Mouse (Mus musculus): ENCODE data around the gene Tff1.

The Tff1 gene

DNA sequence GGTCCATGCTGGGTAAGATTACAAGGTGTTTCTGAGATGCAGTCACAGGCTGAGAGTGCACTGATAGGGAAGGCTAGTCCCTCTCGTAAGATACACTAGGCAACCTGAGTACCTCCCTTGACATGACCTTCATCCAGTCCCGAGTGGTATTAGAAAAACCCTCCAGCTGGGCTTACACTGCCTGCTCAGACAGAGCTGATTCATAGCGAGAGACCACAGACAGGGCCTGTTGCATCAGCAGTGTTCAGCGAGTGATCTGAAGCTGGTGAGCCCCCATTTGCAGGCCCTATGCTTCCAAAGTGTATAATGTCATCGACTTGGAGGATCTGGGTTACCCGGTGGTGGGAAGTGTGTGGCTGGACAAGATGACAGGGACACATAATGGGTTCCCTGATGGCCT lies at the start of gene Tff1:
Tff1 (minus strand) TSS at position 151 of the 400 bp plus-strand sequence.
- DNase-seq (ENCODE audit: low spot score): no peak

DNA sequence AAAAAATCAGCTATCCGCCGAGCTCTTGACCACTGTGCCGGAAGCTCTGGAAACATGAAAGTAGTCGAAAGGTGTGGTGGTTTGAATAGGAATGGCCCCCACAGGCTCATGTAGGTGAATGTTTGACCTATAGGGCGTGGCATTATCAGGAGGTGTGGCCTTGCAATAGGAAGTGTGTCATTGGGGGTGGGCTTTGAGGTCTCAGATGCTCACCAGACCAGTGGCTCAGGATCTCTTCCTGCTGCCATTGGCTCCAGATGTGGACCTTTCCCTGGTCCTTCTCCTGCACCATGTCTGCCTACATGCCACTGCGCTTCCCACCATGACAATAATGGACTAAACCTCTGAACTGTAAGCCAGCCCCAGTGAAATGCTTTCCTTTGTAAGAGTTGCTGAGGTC lies 46.8 kb upstream of the Tff1 start:
- no peak for DNase-seq (ENCODE audit: low spot score)

DNA sequence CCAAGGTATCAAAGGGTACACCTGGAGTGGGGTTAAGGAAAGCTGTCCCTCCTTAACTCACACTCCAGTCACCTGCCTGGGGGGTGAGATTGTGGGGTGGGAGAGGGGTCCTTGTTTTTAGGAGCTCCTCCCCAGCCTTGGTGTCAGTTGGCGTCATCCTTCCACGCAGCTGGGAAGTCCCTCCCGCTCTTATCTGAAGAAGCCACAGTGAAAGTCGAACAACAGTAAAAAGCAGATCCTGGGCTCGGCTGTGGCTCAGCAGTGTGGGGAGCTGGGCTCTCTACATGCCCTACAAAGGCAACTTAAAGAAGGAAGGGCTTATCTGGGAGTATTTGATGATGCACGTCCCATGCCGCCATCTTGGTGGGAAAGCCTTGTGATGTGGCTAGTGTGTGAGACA lies 45.2 kb upstream of the Tff1 start:
- DNase-seq (ENCODE audit: low spot score): peak; percentile 67

DNA sequence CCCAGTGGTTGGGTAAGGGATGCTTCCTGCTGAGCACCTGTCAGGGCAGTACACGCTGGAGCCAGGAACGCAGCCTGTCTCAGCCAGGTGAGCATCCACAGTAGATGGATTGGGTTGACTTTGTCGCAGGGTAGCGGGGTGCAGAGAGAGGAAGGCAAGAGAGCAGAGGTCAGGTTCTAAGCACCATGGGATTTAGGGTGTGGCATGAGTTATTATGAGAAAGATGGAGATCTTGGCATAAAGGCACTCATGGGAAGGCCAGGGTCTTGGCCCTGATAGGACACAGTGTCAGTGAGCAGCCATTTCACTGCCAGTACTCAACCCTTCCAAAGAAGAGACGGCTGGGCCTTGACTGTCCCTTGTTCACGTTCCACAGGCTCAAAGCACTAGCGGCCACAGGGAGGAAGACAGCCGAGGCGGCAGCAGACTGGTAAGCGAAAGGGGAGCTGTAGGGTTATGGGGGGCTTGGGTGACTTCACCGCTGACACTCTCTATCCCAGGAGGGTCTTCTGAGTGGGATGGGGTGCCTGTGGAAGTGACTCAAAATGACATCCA lies 44.4 kb upstream of the Tff1 start:
- DNase-seq (ENCODE audit: low spot score): no peak

DNA sequence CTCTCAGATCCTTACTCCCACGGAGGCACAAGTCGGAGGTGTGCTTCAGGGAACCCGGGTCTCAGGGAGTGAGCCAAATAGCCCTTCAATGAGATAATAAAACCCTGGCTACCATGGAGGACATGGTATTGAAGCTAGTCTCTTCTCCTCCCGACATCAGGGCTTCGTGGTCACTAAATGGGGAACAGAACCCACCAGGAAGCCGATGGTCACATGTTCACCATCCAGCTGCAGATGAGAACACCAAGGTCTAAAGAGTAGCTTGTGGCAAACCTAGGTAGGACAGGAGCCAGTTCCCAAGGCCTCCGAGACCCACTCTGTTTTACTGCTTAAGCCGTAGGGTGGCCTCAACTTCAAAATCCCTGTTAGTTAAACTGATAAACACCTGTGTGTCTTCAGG lies 43.6 kb upstream of the Tff1 start:
- DNase-seq (ENCODE audit: low spot score): no peak

DNA sequence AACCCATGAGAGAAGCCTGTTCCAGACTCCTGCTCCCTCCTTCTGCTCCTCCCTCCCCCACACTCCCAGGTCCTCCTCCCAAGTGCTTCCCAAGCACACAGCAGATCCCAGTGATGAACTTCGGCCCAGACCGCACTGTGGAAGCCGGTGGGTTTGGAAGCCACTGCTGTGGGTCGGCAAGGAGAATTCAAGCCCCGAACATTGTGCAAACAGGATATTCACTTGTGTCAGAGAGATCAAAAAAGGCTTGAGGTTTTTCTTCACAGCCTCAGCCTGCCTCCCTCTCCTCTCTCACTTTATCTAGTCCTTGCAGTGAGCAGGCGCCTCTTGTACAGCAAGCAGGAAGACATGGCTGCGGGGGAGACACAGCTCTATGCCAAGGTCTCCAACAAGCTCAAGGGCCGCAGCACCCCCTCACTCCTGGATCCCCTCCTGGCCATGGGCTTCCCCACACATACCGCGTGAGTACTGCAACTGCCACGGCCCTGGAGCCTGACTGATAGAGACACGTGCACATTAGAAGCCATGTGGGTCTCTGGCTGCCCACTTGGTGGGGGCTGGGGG lies 42.8 kb upstream of the Tff1 start, which contains the start of gene Ubash3a:
Ubash3a (plus strand) TSS at position 103 of the 564 bp plus-strand sequence.
- DNase-seq (ENCODE audit: low spot score): peak; percentile 54

DNA sequence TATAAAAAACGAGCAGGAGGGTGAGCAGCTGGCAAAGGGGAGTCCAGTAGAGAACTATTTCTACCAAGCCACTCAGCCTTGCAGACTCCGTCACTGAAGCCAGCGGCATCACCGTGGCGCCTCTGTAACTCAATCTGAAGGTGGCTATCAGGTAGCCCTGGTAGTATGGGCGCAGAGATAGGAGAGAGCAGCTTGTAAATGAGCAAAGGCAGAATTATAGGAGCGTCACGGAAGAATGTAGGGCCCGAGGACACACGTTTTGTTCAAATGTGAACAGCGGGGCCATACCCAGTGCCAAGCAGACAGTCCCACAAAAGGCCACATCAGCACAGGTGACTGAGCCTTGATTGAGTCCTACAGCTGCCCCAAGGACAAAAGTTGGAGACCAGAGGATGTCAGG lies 33.8 kb upstream of the Tff1 start, which contains the start of gene Tmprss3:
Tmprss3 (minus strand) TSS at position 101 of the 400 bp plus-strand sequence.
- no peak for DNase-seq (ENCODE audit: low spot score)

DNA sequence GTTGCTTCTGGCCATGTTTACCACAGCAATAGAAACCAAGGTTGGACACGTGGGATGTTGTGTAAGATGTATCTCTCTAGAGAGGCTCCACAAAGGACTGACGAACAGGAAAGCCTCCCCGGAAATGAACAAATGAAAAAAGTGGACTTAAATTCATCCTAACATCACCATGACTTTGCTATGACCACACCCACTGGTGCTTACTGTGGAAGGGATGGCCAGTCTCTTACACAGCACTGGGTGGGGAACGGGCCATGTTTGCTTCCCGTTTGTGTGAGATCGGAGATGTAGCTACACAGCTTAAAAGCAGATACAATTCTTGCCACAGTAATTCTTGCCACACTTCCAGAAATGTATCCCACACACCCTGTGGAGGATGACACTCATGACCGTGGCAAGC lies 31.2 kb upstream of the Tff1 start:
- DNase-seq (ENCODE audit: low spot score): no peak

DNA sequence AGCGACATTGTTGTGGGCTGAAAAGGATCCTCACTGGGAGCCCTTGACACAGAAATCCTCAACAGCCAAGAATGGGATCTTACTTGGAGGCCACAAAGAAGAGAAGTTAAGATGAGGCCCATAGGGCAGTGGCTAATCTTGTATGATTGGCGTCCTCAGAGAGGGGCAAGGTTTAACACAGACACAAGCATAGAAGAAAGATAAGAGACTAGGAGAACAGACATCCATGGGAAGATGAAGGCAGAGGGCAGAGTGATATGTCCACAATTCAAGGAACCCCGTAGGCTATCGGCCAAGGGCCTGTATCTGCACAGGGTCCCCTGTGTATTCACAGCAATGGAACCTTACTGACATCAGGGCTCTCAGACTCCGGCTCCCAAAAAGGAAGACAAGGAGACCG lies 30.1 kb upstream of the Tff1 start:
- no peak for DNase-seq (ENCODE audit: low spot score)

DNA sequence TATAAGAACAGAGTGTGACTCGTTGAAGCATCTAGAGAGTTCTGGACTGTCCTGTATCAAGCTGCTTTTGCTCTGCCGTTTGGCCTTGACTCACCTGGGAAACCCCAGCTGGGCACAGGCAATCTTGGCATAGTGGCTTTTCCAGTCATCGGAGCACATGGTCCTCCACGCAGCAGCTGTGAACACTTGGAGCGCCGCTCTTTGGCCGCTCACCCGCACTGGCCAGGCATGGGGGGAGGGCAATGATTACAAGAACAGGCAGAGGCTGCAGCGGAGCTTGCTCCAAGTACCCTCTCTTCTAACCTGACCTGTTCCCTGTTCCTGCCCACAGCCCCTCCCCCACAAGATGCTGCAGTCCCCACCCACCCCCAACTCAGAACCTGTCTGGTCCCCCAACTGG lies 28.3 kb upstream of the Tff1 start:
- no peak for DNase-seq (ENCODE audit: low spot score)

DNA sequence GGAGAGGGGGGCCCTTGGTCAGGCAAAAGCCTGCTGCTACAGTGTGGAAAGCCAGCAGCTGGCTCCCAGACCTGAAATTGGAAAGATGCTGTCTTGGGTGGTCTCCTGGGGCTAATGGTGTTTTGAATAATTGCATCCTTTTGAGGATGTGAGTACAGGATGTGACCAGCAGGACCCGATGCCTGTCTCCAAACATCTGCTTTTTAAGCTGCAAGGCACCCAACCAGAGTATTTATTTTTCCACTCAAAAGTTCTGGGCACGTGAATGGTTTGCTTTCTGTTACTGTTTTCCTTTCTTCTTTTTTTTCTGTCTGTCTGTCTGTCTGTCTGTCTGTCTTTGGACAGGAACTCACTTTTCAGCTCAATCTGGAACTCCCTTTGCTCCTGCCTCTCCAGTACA lies 27.6 kb upstream of the Tff1 start:
- DNase-seq (ENCODE audit: low spot score): no peak

DNA sequence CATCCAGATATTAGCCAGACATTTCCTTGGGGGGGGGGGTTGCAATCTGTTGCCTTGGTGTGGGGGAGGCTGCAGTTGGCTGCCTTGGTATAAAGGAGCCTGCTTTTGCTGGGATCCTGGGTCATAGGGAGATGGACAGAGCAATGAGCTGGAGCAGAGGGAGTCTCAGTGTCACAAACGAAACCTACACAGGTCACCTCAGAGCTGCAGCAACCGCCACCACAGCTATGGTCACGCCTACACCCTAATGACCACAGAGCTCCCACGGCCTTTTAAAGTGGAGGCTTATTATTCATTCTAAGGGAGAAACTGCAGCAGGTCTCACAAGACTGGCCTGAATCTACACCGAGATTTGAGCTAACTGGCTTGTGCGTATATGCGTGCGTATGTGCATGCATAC lies 26.7 kb upstream of the Tff1 start:
- DNase-seq (ENCODE audit: low spot score): no peak

DNA sequence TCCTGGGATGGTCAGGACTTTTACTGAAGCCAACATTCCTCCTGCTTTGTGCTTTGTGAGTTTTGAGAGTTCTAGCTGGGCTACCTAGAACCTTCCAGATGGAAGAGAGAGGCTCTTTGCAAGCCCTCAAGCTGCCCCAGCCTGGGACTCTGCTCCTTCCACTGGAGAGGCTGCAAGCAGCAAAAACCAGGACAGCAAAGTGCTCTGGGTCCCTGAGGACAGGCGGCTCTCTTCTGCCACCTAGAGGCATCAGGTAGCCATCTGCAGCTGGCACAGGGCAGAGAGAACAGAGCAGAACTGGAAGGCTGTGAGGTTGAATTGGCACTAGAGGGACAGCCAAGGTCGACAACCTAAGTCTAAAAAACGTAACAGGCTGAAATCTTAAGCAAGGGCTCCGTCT lies 22.3 kb upstream of the Tff1 start:
- DNase-seq (ENCODE audit: low spot score): peak; percentile 47

DNA sequence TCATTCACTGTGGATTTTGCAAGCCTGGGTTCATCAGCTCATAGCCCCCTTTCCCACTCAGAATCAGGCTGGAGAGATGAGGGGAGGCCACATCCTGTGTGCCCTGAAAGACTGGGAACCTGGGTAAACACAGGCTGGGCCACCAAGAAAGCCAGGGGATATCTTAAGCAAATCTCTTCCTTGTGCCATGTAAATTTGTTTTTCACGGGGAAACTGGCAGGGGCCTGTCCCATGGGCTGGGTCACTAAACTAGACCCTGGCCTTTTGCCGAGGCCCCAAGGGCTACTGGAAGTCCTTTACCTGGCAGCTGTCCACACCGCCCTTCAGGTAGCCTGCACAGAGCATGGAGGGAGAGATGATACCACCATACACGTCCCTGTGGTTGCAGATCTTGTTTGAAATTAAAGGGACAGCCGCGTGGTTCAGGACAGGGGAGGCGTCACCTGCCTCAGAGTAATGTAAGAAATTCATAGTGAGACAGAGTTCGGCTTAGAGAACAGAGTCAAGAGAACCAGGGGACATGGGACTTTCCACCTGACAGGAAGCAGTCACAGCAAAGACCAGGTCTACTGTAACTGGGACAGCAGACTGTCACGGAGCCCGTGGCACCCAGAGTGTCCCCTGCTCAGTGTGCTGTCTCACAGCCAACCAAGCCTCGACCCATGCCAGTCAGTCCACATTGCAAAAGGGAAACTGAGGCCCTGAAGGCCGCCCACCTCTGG lies 19.4 kb upstream of the Tff1 start:
- DNase-seq (ENCODE audit: low spot score): no peak

DNA sequence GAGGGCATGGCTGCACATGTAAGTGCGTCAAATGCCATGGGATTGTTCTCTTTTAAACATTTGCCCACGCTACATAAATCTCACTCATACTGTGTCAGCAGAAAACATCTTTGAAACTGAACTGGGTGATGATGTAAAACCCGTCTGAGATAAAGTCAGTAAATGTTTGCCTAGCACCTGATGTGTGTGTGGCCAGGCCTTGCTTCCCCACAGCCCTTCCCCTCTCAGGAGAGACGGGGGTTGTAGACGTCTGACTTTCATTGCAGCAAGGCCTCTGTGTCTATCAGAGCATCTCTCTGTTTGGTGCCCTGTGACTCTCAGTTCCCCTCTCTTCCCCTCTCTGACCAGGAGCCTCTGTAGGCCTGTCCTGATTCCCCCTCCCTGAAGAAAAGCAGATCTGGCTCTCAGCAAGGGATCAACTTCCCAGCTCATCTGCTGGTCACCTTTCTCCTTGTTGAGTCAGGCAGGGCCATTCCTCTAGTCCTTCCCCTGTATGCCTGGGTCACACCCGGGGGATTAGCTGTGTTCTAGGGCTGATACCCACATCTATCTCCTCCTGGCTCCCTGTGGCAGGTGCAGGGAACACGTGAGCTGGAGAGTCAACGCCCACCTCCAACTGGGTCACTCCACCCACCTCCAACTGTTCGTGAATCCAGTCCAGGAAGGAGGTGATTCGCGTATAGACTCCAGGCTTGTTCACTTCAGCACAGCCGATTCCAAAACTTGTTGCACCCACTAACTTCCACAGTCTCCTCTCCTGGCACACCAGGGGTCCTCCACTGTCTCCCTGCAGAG lies 18.3 kb upstream of the Tff1 start:
- no peak for DNase-seq (ENCODE audit: low spot score)

DNA sequence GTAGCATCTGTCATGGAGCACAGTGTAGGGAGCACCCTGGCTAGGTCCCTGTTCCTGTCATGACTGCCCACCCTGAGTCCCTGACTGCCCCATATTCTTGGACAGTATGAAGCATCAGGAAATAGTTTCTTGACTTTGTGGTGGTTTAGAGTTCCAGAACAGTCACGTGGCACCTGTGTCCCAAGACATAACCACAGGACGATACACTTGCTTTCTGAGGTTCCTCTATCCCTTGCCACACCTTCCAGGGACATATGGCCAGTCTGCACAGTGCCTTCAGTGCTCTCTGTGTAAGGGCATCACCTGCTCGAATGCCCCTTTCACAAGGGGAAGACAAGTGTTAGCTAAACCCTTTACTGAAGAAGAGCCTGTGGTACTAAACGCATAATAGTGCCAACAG lies 16.4 kb upstream of the Tff1 start:
- no peak for DNase-seq (ENCODE audit: low spot score)

DNA sequence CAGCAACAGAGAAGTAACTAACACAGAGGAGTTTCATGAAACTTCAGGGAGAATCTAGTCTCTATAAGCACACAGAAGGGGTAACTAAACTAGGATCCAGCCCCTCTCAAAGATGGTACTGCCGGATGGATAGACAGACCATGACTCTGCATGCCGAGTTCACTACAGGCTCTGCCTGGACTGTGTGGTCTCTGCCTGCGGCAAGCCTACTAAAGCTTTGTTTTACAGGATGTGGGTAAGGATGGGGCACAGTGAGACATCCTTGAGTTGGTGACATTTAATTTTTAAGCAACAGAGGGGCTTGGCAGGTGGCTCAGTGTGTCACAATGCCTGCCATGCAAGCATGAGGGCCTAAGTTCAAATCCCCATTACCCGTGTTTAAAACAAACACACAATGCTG lies 11.2 kb upstream of the Tff1 start:
- no peak for DNase-seq (ENCODE audit: low spot score)

DNA sequence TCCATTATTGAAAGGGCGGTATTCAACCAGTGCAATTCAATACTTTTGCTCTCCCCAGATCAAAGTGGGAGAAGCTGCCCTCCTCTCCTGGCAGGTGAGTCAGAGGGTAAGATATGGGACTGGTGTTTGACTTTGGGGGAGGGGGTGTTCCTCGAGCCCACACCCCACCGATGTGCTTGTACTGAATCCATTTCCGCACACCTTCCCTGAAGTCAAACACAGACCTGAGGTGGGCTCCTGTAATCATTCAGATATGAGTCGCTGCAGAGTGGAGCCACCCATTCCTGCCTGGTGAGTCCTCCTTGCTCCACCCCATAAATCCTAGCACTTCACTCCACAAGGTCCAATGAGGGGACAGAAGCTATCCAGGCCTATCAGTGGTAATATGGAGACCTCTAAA lies 4.7 kb upstream of the Tff1 start:
- no peak for DNase-seq (ENCODE audit: low spot score)

DNA sequence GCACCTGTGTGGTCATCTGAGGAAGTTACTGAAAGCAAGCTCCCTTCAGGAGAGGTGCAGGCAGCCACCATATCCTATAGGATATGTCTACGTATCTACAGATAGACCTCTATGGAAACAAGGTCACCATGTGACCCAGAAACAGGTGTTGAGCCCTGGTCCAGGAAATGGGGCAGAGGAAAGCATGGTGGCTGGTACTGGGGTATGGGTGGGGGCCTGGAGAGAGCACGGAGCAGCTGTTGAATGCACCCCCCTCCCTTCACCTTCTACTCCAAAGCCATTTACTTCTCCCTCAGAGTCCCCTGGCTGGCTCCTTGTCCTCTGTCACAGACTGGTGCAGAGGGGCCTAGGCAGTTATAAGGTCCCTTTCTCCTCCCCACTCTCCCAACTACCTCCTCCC lies 1.3 kb downstream of the Tff1 start:
- no peak for DNase-seq (ENCODE audit: low spot score)

DNA sequence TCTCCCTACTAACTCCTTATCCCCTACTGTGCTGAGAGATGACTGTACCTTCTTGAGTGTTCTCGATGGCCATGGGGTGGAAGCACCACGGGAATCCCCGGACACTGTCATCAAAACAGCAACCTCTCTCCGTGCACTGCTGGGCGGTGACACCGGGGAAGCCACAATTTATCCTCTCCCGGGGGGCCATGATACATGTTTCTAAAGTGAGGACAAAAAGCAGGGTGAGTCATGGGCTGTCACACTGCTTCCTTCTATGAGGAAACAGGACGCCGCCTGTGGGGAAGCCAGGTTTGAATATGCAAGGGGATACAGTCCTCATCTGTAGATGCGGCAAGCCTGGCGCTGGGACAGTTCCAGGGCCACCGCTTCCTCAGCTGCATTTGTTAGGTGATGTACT lies 2.5 kb downstream of the Tff1 start:
- no peak for DNase-seq (ENCODE audit: low spot score)

DNA sequence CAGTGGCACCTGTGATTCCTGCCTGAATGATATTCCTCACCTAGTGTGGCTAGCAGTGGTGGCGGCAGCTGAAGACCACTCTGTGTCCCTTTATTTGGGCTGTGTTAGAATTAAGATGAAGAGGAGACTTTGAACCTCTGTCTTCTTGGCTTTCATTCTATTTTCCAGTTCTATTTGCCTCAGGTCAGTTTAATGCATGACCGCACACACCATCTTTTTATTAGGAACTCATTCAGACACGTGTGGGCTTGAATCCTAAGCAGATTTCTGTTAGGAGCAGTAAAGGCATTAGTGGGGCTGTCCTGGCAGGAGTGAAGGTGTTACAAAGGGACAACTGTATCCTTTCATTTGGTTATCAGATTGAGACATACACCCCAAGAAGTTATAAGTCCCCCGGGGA lies 4.8 kb downstream of the Tff1 start:
- DNase-seq (ENCODE audit: low spot score): no peak

DNA sequence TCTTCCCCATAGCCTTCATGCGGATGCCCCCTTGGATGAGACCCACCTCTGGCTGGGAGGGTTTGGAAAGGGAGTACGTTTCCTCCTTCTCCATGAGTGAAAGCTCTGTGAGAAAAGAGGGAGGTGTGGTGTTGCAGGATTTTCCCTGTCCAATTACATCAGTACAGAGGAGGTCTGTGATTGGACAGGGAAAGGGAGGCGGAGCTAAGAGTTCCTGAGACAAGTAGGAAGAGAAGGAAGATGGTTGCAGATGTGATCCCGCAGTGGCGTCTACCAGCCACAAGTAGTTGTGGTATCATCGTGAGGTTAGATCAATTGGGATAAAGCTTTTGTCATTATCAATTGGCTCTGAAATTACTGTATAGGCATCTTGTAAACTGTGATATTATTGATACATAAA lies 7.2 kb downstream of the Tff1 start:
- no peak for DNase-seq (ENCODE audit: low spot score)

DNA sequence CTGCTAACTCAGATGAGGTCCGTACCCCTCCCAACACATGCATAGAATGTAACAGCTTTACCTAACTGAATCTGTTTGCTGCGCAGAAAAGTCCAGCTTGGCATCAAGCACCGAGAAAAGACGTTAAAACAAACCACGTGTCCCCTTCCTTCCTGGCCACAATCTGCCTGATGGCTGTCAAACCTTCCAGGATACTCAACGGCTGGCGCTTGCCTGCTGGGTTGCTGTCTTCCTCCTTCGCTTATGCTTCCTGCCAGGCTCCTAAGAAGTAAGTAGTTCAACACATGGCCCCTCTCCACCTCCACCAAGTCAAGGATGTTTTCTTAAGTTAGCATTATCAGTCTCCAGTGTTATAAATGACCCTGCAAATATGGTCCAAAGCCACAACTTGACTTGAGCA lies 11.3 kb downstream of the Tff1 start:
- no peak for DNase-seq (ENCODE audit: low spot score)
